Mouse (Mus musculus): ENCODE results near the gene Atxn10. TPM values are rescaled to one million over a fixed set of nuclear protein-coding genes. Genes with fewer than 3 reads are reported as not detected.

Atxn10 gene
- polyA plus RNA-seq (2017; shearing (Covaris generic)): 100 to 1,000 TPM; 113 to 144 TPM

GRCm38 (mm10) chr15:85335671-85336300 lies at the start of gene Atxn10:
Atxn10 (plus strand) TSS chr15:85336245.

DNA sequence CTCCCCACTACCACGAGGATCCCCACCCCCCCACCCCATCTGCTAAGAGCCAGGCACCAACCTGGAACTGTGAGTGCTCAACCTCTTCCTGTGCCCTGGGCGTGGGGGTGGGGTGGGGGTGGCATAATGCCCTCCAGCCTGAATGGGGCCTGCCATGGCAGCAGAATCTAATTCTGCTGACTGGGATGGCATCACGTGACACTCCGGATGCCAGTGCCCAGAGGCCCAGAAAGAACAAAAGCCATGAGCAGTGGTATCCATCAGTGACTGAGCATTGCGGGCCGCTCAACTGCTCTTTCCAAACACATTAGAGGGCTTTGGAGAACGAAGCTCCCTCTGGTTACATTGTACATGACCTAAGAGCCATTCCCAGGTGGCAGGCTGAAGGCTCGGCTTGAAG lies 167.1 kb downstream of the Atxn10 start, which contains the start of gene 7530416G11Rik:
Gene 7530416G11Rik (minus strand): TSS at position 101 of the 400 bp plus-strand sequence.

Other genes starting within 250 kb of the Atxn10 start
- under 1 TPM in 1 of 2 experiments, not detected in 1; 0.14 TPM for gene Smc1b, start 204.3 kb upstream of the Atxn10 start, polyA plus RNA-seq (2017; shearing (Covaris generic))
- not detected for gene Ribc2, start 204.2 kb upstream of the Atxn10 start, polyA plus RNA-seq (2017; shearing (Covaris generic))
- gene Fbln1, start 130.3 kb upstream of the Atxn10 start, polyA plus RNA-seq (2017; shearing (Covaris generic)): 1 to 10 TPM; 1.8 to 4.9 TPM
- not detected for gene 7530416G11Rik, start 167.0 kb downstream of the Atxn10 start, polyA plus RNA-seq (2017; shearing (Covaris generic))
- gene Wnt7b, start 246.2 kb downstream of the Atxn10 start, polyA plus RNA-seq (2017; shearing (Covaris generic)): under 1 TPM in 1 of 2 experiments, not detected in 1; 0.05 TPM